Mouse (Mus musculus): Measurements from ENCODE around the gene Fto.

The Fto gene

GRCm38 (mm10) chr8:91395340-91396055 lies 82.2 kb downstream of the Fto start:
- DNase-seq, result no peak

GRCm38 (mm10) chr8:91398053-91398452 lies 84.7 kb downstream of the Fto start:
- no peak for DNase-seq

GRCm38 (mm10) chr8:91402980-91403975 lies 90.0 kb downstream of the Fto start:
- DNase-seq, result no peak

GRCm38 (mm10) chr8:91404311-91404710 lies 91.0 kb downstream of the Fto start:
- no peak for DNase-seq

- DNase-seq, result no peak
These were observed 91.8 kb downstream of the Fto start for GRCm38 (mm10) chr8:91405099-91405498.

- DNase-seq, result no peak
These were observed 93.4 kb downstream of the Fto start for GRCm38 (mm10) chr8:91406624-91407290.

GRCm38 (mm10) chr8:91407880-91408279 lies 94.6 kb downstream of the Fto start:
- no peak for DNase-seq

GRCm38 (mm10) chr8:91410007-91410406 lies 96.7 kb downstream of the Fto start:
- DNase-seq, result no peak

- DNase-seq, result no peak
These were observed 111.3 kb downstream of the Fto start for GRCm38 (mm10) chr8:91424491-91425074.

- no peak for DNase-seq
These were observed 112.0 kb downstream of the Fto start for GRCm38 (mm10) chr8:91425251-91425866.

GRCm38 (mm10) chr8:91426496-91426895 lies 113.2 kb downstream of the Fto start:
- no peak for DNase-seq

- no peak for DNase-seq
These were observed 117.1 kb downstream of the Fto start for GRCm38 (mm10) chr8:91430333-91430940.

GRCm38 (mm10) chr8:91436036-91436435 lies 122.7 kb downstream of the Fto start:
- no peak for DNase-seq

GRCm38 (mm10) chr8:91443911-91444310 lies 130.6 kb downstream of the Fto start:
- no peak for DNase-seq

- no peak for DNase-seq
These were observed 131.5 kb downstream of the Fto start for GRCm38 (mm10) chr8:91444636-91445410.

GRCm38 (mm10) chr8:91445516-91445915 lies 132.2 kb downstream of the Fto start:
- no peak for DNase-seq

- no peak for DNase-seq
These were observed 132.7 kb downstream of the Fto start for GRCm38 (mm10) chr8:91446008-91446407.

- DNase-seq, result no peak
These were observed 135.5 kb downstream of the Fto start for GRCm38 (mm10) chr8:91448667-91449329.

GRCm38 (mm10) chr8:91454926-91455325 lies 141.6 kb downstream of the Fto start:
- DNase-seq, result no peak

GRCm38 (mm10) chr8:91455591-91455990 lies 142.3 kb downstream of the Fto start:
- DNase-seq, result no peak

GRCm38 (mm10) chr8:91458016-91458415 lies 144.7 kb downstream of the Fto start:
- no peak for DNase-seq

All from right cerebral cortex, postnatal 4 days (tissue).